Mouse (Mus musculus) heart, postnatal 0 days (tissue): ENCODE results near the gene Hist1h4d.

Experiments
- CTCF ChIP-seq: IDR thresholded peaks from 2 replicates; pipeline ENCODE4 v1.5.1; 2016; ENCODE audit warnings: antibody characterized with exemption, control low read depth, low read depth
- EP300 ChIP-seq: IDR thresholded peaks from 2 replicates; pipeline ENCODE4 v1.6.1; 2016; ENCODE audit warnings: antibody characterized with exemption, low read depth

DNA sequence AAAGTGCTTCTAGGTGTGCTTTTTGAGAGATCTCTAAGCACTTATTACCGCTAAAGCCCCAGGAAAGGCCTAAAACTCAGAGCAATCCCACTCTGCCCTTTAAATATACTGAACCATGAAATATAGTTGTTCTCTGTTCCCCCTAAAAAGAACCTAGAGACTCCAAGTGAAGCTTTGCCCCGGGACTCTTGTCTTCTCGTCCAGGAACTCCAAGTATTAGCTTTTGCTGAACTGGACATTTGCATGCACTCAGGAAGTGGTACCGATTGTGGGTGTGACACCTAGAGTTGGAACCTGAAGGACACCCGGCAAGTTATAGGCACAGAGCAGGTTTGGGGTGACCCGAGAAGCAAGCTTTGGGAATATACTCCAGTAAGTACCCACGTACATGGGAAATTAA, 9.8 kb downstream of the Hist1h4d start:
- TF ChIP-seq CTCF (no peak), EP300 (no peak)
